Mouse (Mus musculus) T-cell, adult 2 months (primary cell): ENCODE results near the gene Trim71.
A peak's percentile ranks its signal among the peaks of the same experiment; 100 is the strongest.

ENCODE experiments used
- DNase-seq: peaks from one replicate; pipeline ENCODE4 v3.0.0; 2022; ENCODE audit warnings: low spot score

The Trim71 gene

GRCm38 (mm10) chr9:114484771-114485170 is 79.4 kb downstream of the Trim71 start:
- no peak for DNase-seq

GRCm38 (mm10) chr9:114480940-114481339 is 83.2 kb downstream of the Trim71 start:
- DNase-seq = peak; percentile 13

- no peak for DNase-seq
Measured at GRCm38 (mm10) chr9:114477019-114477418, 87.2 kb downstream of the Trim71 start.

- DNase-seq = no peak
Measured at GRCm38 (mm10) chr9:114471892-114472291, 92.3 kb downstream of the Trim71 start.

GRCm38 (mm10) chr9:114468701-114469100 is 95.5 kb downstream of the Trim71 start:
- no peak for DNase-seq

- DNase-seq = no peak
Measured at GRCm38 (mm10) chr9:114468217-114468616, 96.0 kb downstream of the Trim71 start.

- DNase-seq = no peak
Measured at GRCm38 (mm10) chr9:114466871-114467270, 97.3 kb downstream of the Trim71 start.

- no peak for DNase-seq
Measured at GRCm38 (mm10) chr9:114465442-114465841, 98.7 kb downstream of the Trim71 start.

GRCm38 (mm10) chr9:114462569-114462968 is 101.6 kb downstream of the Trim71 start:
- no peak for DNase-seq

GRCm38 (mm10) chr9:114458436-114458835 is 105.7 kb downstream of the Trim71 start:
- DNase-seq = no peak
